Mouse (Mus musculus) forebrain, embryonic 11.5 days (tissue): ENCODE results near the gene Sprr2a1. TPM values are rescaled to one million over a fixed set of nuclear protein-coding genes. Genes with fewer than 3 reads are reported as not detected.
"Not testable (repeated sequence)": the region's sequence is repeated elsewhere in the genome, so short reads cannot be mapped to it uniquely, and the experiment has no call there.

ENCODE experiments used
- ATAC-seq: fragments of 200-750 bp; cut with Nextera tagmentation; replicated peaks from 2 replicates; pipeline ENCODE4 v1.8.0; 2017; ENCODE audit warnings: moderate TSS enrichment; ENCODE audit not compliant: low FRiP score
- DNase-seq: peaks from one replicate; pipeline ENCODE4 v3.0.0-alpha.2; 2017; ENCODE audit warnings: low spot score
- H3K27ac ChIP-seq: fragments of 300-500 bp; sonication (generic); 2 replicates; pipeline ENCODE4 v1.5.1; 2014; ENCODE audit warnings: low read depth, low read length
- H3K27me3 ChIP-seq: fragments of 300-500 bp; sonication (generic); 2 replicates; pipeline ENCODE4 v1.6.1; 2014; ENCODE audit warnings: mild to moderate bottlenecking, low read length, mixed read lengths; ENCODE audit not compliant: control insufficient read depth, insufficient read depth
- H3K36me3 ChIP-seq: fragments of 300-500 bp; sonication (generic); 2 replicates; pipeline ENCODE4 v1.6.1; 2014; ENCODE audit warnings: mild to moderate bottlenecking, low read length, moderate library complexity, mixed read lengths; ENCODE audit not compliant: control insufficient read depth, insufficient read depth
- H3K4me1 ChIP-seq: fragments of 300-500 bp; sonication (generic); replicated peaks from 2 replicates; pipeline ENCODE4 v1.6.1; 2014; ENCODE audit warnings: low read length, mixed read lengths; ENCODE audit not compliant: control insufficient read depth, insufficient read depth
- H3K4me2 ChIP-seq: fragments of 300-500 bp; sonication (generic); 2 replicates; pipeline ENCODE4 v1.6.1; 2014; ENCODE audit warnings: low read depth, mild to moderate bottlenecking, low read length, moderate library complexity, mixed read lengths; ENCODE audit not compliant: severe bottlenecking
- H3K4me3 ChIP-seq: fragments of 300-500 bp; sonication (generic); 2 replicates; pipeline ENCODE4 v1.5.1; 2014; ENCODE audit warnings: low read depth, low read length
- H3K9ac ChIP-seq: fragments of 300-500 bp; sonication (generic); 2 replicates; pipeline ENCODE4 v1.6.1; 2014; ENCODE audit warnings: low read length
- H3K9me3 ChIP-seq: fragments of 300-500 bp; sonication (generic); 2 replicates; pipeline ENCODE4 v1.6.1; 2016; ENCODE audit warnings: low read length, mixed read lengths; ENCODE audit not compliant: control insufficient read depth
- WGBS: fragments of 180-500 bp; shearing (Covaris S2); extraction: QIAGEN DNeasy Blood & Tissue Kit; methylation state at CpG from one replicate; pipeline ENCODE4 v1.1.7; 2014; 5-methylcytosine and 5-hydroxymethylcytosine counted together
- polyA plus RNA-seq: library from polyadenylated mRNA; unstranded; fragments of >200 nt; fragmentation: Nextera tagmentation; extraction: Ambion mirVana; gene quantifications from 2 replicates; pipeline ENCODE4 v1.2.1, GENCODE M21; 2014

The Sprr2a1 gene
- polyA plus RNA-seq, 1 experiment from 2014 or later: not detected

GRCm38 (mm10) chr3:92223708-92224107 is 8.1 kb downstream of the Sprr2a1 start:
- not testable (repeated sequence) for H3K9me3 ChIP-seq, H3K27me3 ChIP-seq, H3K27ac ChIP-seq, DNase-seq, H3K4me3 ChIP-seq, H3K36me3 ChIP-seq, H3K9ac ChIP-seq, H3K4me1 ChIP-seq, H3K4me2 ChIP-seq
- peak; percentile 55; the same call in 1 of the 2 replicates for ATAC-seq

- 72% methylated on average over 3 of the region's 3 CpGs for WGBS
- not testable (repeated sequence) for H3K27ac ChIP-seq, H3K9me3 ChIP-seq, DNase-seq, ATAC-seq, H3K4me3 ChIP-seq, H3K36me3 ChIP-seq, H3K27me3 ChIP-seq, H3K4me2 ChIP-seq, H3K9ac ChIP-seq, H3K4me1 ChIP-seq
Measured at GRCm38 (mm10) chr3:92227410-92227809, 11.8 kb downstream of the Sprr2a1 start.

- H3K4me2 ChIP-seq, H3K27me3 ChIP-seq, H3K4me3 ChIP-seq, H3K9ac ChIP-seq, H3K27ac ChIP-seq, H3K9me3 ChIP-seq, ATAC-seq, DNase-seq, H3K36me3 ChIP-seq, H3K4me1 ChIP-seq: not testable (repeated sequence)
- WGBS: no CpG with 5 or more reads among the region's 5 CpGs
Measured at GRCm38 (mm10) chr3:92236463-92237189, 21.0 kb downstream of the Sprr2a1 start.

GRCm38 (mm10) chr3:92238736-92239135 is 23.1 kb downstream of the Sprr2a1 start:
- ATAC-seq, H3K4me3 ChIP-seq, H3K27me3 ChIP-seq, H3K9ac ChIP-seq, H3K4me2 ChIP-seq, H3K36me3 ChIP-seq, H3K9me3 ChIP-seq, H3K27ac ChIP-seq, DNase-seq, H3K4me1 ChIP-seq: not testable (repeated sequence)

- H3K4me2 ChIP-seq, ATAC-seq, H3K9ac ChIP-seq, H3K36me3 ChIP-seq, H3K9me3 ChIP-seq, H3K4me1 ChIP-seq, H3K27ac ChIP-seq, DNase-seq, H3K4me3 ChIP-seq, H3K27me3 ChIP-seq: not testable (repeated sequence)
- WGBS: no CpG with 5 or more reads among the region's 1 CpGs
Measured at GRCm38 (mm10) chr3:92239197-92239596, 23.6 kb downstream of the Sprr2a1 start.

GRCm38 (mm10) chr3:92244833-92245232 is 29.2 kb downstream of the Sprr2a1 start:
- H3K27me3 ChIP-seq, H3K4me1 ChIP-seq, H3K27ac ChIP-seq, H3K36me3 ChIP-seq, ATAC-seq, H3K9me3 ChIP-seq, H3K4me3 ChIP-seq, H3K4me2 ChIP-seq, H3K9ac ChIP-seq, DNase-seq: not testable (repeated sequence)

GRCm38 (mm10) chr3:92246245-92246644 is 30.6 kb downstream of the Sprr2a1 start:
- not testable (repeated sequence) for H3K27me3 ChIP-seq, H3K4me2 ChIP-seq, H3K36me3 ChIP-seq, H3K9me3 ChIP-seq, H3K27ac ChIP-seq, H3K4me1 ChIP-seq, H3K9ac ChIP-seq, ATAC-seq, DNase-seq, H3K4me3 ChIP-seq
- WGBS: no CpG with 5 or more reads among the region's 10 CpGs

GRCm38 (mm10) chr3:92248494-92248893 is 32.9 kb downstream of the Sprr2a1 start:
- not testable (repeated sequence) for H3K27me3 ChIP-seq, H3K36me3 ChIP-seq, H3K9me3 ChIP-seq, H3K4me2 ChIP-seq, H3K9ac ChIP-seq, H3K4me1 ChIP-seq, DNase-seq, ATAC-seq, H3K4me3 ChIP-seq, H3K27ac ChIP-seq

GRCm38 (mm10) chr3:92250450-92250849 is 34.9 kb downstream of the Sprr2a1 start:
- H3K27me3 ChIP-seq, H3K9ac ChIP-seq, H3K4me2 ChIP-seq, DNase-seq, H3K27ac ChIP-seq, H3K4me3 ChIP-seq, H3K36me3 ChIP-seq, H3K9me3 ChIP-seq, ATAC-seq, H3K4me1 ChIP-seq: not testable (repeated sequence)
- 89% methylated on average over 1 of the region's 2 CpGs for WGBS
